Mouse (Mus musculus) heart, adult 2 months (tissue): ENCODE results near the gene Agr2.

Experiments used
- CTCF ChIP-seq: fragments of 200-600 bp; IDR thresholded peaks from 2 replicates; pipeline ENCODE4 v1.8.1; 2022; ENCODE audit warnings: antibody characterized with exemption, mild to moderate bottlenecking, moderate library complexity
- EP300 ChIP-seq: fragments of 200-500 bp; IDR thresholded peaks from 2 replicates; pipeline ENCODE4 v1.6.1; 2011; ENCODE audit warnings: low read depth, low read length, control low read depth; ENCODE audit not compliant: insufficient read depth
- POLR2A ChIP-seq: fragments of 200-500 bp; IDR thresholded peaks from 2 replicates; pipeline ENCODE4 v1.6.1; 2011; ENCODE audit warnings: mild to moderate bottlenecking, low read depth, low read length, control low read depth; ENCODE audit not compliant: insufficient read depth

DNA sequence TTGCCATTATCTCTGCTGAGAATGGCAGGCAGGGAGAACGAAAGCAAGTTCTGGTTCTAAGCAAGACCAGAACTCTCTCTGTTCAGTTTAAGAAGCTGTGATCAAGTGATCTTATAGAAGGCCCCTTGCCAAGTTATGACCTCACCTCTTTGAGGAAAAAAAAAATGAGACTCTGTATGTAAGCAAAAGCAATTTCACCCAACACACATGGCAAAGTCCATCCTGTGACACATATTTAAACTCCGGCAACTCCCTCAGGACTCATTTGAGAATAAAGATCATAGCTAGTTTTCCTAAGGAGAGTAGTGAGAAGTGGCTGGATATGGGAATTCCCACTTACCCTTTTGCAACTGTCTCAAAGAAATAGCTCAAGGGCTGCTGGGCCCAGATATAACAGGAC is 14.9 kb downstream of the Agr2 start:
- TF ChIP-seq CTCF (no peak), POLR2A (no peak), EP300 (no peak)
